Mouse (Mus musculus) ES-Bruce4 (cell line): ENCODE results near the gene Zfp626.

Source experiments
- CTCF ChIP-seq: IDR thresholded peaks from one replicate; pipeline ENCODE4 v1.8.1; 2011; ENCODE audit warnings: low read depth, low read length
- POLR2A ChIP-seq: IDR thresholded peaks from one replicate; pipeline ENCODE4 v1.8.1; 2011; ENCODE audit warnings: low read length; ENCODE audit not compliant: insufficient read depth

DNA sequence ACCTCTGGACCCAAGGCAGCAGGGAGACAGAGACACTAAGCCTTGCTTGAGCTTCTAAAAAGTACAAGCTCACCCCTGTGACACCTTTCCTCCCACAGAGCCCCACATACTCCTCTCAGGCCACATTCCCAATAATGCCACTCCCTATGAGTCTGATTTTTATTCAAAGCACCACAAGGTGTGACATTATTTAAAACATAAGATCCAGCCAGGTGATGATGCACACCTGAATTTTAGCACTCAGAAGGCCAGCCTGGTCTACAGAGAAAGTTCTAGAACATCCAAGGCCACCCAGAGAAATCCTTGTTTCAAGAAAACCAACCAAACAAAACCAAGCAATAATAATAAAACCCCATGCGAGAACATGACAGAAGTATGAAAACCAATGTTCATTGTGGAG is 50.2 kb downstream of the Zfp626 start, which contains the start of gene Zfp607a:
- TF ChIP-seq POLR2A: no peak
- TF ChIP-seq CTCF: no peak
